Mouse (Mus musculus): Measurements from ENCODE around the gene Ppie. TPM values are rescaled to one million over a fixed set of nuclear protein-coding genes. Genes with fewer than 3 reads are reported as not detected.
A peak's percentile ranks its signal among the peaks of the same experiment; 100 is the strongest.

Ppie gene
- polyA plus RNA-seq, 1 experiment: not detected

- Histone ChIP-seq H3K27ac (ENCODE audit: insufficient read depth, low read depth, low read length) (no peak overlapping the region), H3K4me1 (ENCODE audit: control insufficient read depth, insufficient read depth, low read length) (peaks cover 9% of the 10 kb centered on the region; the same call in 1 of the 2 replicates), H3K4me3 (ENCODE audit: insufficient read depth, low read depth, low read length) (no peak overlapping the region)
- WGBS: 29% methylated on average over 24 of the region's 24 CpGs
- TF ChIP-seq POLR2A (IDR thresholded peaks at IDR 0.05; ENCODE audit: insufficient read depth, low read depth, low read length) (no peak), CTCF (IDR thresholded peaks at IDR 0.05; ENCODE audit: insufficient read depth, low read depth, low read length) (no peak)
Measured at GRCm38 (mm10) chr4:123105451-123105790, 34.3 kb downstream of the Ppie start.

GRCm38 (mm10) chr4:123104651-123105450 lies 34.9 kb downstream of the Ppie start, which contains the start of gene Bmp8b:
TSS of gene Bmp8b (plus strand) at chr4:123105165.
- TF ChIP-seq CTCF (IDR thresholded peaks at IDR 0.05; ENCODE audit: insufficient read depth, low read depth, low read length) (no peak), POLR2A (IDR thresholded peaks at IDR 0.05; ENCODE audit: insufficient read depth, low read depth, low read length) (no peak)
- 7% methylated on average over 75 of the region's 75 CpGs for WGBS
- no peak within 1 kb of the TSS for H3K27ac ChIP-seq (ENCODE audit: insufficient read depth, low read depth, low read length)
- H3K4me1 ChIP-seq (ENCODE audit: control insufficient read depth, insufficient read depth, low read length): peaks cover 9% of the 10 kb centered on the region; the same call in 1 of the 2 replicates
- peak within 1 kb of the TSS; percentile 7; the same call in 1 of the 2 replicates for H3K4me3 ChIP-seq (ENCODE audit: insufficient read depth, low read depth, low read length)

- TF ChIP-seq POLR2A (IDR thresholded peaks at IDR 0.05; ENCODE audit: insufficient read depth, low read depth, low read length) (no peak), CTCF (IDR thresholded peaks at IDR 0.05; ENCODE audit: insufficient read depth, low read depth, low read length) (no peak)
- Histone ChIP-seq H3K4me3 (ENCODE audit: insufficient read depth, low read depth, low read length) (no peak overlapping the region), H3K4me1 (ENCODE audit: control insufficient read depth, insufficient read depth, low read length) (no peaks in the 10 kb centered on the region), H3K27ac (ENCODE audit: insufficient read depth, low read depth, low read length) (no peak overlapping the region)
- 75% methylated on average over 9 of the region's 9 CpGs for WGBS
Measured at GRCm38 (mm10) chr4:123093869-123094268, 45.9 kb downstream of the Ppie start.

DNA sequence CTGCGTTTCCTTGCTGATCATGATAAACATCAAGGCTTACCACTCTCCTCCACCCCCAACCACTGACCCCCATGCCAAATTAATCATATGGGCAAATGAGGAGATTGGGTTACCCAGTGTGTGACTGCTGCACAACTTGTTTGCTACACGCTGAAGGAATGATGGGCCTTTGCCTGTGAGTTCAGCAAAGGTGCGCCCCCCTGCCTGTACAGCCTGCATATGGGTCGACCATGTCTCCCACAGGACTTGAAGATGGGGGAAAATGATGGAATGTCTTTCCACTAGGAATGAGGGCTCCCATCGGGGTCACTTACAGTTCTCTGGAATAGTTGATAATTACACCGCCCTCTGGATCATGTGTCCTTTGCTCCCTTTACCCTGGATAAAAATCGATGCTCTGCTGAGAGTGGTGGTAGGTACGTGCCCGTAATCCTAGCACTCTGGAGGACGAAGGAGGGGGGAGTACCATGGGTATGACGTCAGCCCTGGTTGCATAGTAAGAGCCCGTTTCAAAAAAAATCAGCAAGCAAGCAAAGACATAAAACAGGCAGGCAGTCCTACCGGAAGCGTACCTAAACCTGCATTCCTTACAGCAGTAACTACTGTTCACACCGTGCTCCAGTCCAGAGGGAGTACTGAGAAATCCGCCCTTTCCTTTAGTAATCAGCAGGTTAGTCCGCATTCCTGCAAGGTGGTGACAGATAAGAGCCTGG lies 46.5 kb downstream of the Ppie start:
- H3K27ac ChIP-seq (ENCODE audit: insufficient read depth, low read depth, low read length): no peak overlapping the region
- no peak for TF ChIP-seq POLR2A (IDR thresholded peaks at IDR 0.05; ENCODE audit: insufficient read depth, low read depth, low read length)
- WGBS: 67% methylated on average over 17 of the region's 17 CpGs
- no peaks in the 10 kb centered on the region for H3K4me1 ChIP-seq (ENCODE audit: control insufficient read depth, insufficient read depth, low read length)
- H3K4me3 ChIP-seq (ENCODE audit: insufficient read depth, low read depth, low read length): no peak overlapping the region

- Histone ChIP-seq H3K4me1 (ENCODE audit: control insufficient read depth, insufficient read depth, low read length) (no peaks in the 10 kb centered on the region), H3K27ac (ENCODE audit: insufficient read depth, low read depth, low read length) (no peak overlapping the region), H3K4me3 (ENCODE audit: insufficient read depth, low read depth, low read length) (no peak overlapping the region)
- WGBS: 77% methylated on average over 5 of the region's 5 CpGs
- TF ChIP-seq POLR2A (IDR thresholded peaks at IDR 0.05; ENCODE audit: insufficient read depth, low read depth, low read length) (no peak), CTCF (IDR thresholded peaks at IDR 0.05; ENCODE audit: insufficient read depth, low read depth, low read length) (no peak)
Measured at GRCm38 (mm10) chr4:123092621-123093020, 47.1 kb downstream of the Ppie start.

DNA sequence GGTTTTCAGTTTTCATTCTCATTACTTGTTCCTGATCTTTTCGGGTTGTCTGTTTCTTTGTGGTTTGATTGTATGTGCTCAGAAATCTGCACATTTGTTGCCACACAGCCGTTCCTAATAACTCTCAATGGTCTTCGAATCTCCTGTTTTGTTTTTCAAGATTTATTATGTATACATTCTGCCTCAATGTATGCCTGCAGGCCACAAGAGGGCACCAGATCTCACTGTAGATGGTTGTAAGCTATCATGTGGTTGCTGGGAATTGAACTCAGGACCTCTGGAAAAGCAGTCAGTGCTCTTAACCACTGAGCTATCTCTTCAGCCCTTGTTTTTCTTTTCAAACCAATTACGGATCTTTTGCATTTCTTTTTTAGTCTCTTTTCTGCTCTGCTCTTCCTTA lies 53.4 kb downstream of the Ppie start:
- 91% methylated on average over 4 of the region's 4 CpGs for WGBS
- H3K4me3 ChIP-seq (ENCODE audit: insufficient read depth, low read depth, low read length): no peak overlapping the region
- no peaks in the 10 kb centered on the region for H3K4me1 ChIP-seq (ENCODE audit: control insufficient read depth, insufficient read depth, low read length)
- H3K27ac ChIP-seq (ENCODE audit: insufficient read depth, low read depth, low read length): no peak overlapping the region
- TF ChIP-seq POLR2A (IDR thresholded peaks at IDR 0.05; ENCODE audit: insufficient read depth, low read depth, low read length) (no peak), CTCF (IDR thresholded peaks at IDR 0.05; ENCODE audit: insufficient read depth, low read depth, low read length) (no peak)

- WGBS: 80% methylated on average over 2 of the region's 2 CpGs
Measured at GRCm38 (mm10) chr4:123085290-123085689, 54.5 kb downstream of the Ppie start.

GRCm38 (mm10) chr4:123083323-123083902 lies 56.3 kb downstream of the Ppie start:
- TF ChIP-seq POLR2A (IDR thresholded peaks at IDR 0.05; ENCODE audit: insufficient read depth, low read depth, low read length) (no peak), CTCF (IDR thresholded peaks at IDR 0.05; ENCODE audit: insufficient read depth, low read depth, low read length) (no peak)
- no peak overlapping the region for H3K27ac ChIP-seq (ENCODE audit: insufficient read depth, low read depth, low read length)
- WGBS: 66% methylated on average over 13 of the region's 13 CpGs
- no peak overlapping the region for H3K4me3 ChIP-seq (ENCODE audit: insufficient read depth, low read depth, low read length)
- no peaks in the 10 kb centered on the region for H3K4me1 ChIP-seq (ENCODE audit: control insufficient read depth, insufficient read depth, low read length)

More at GRCm38 (mm10) chr4:123085290-123085689, 54.5 kb downstream of the Ppie start:
- Histone ChIP-seq H3K27ac (ENCODE audit: insufficient read depth, low read depth, low read length) (no peak overlapping the region), H3K4me3 (ENCODE audit: insufficient read depth, low read depth, low read length) (no peak overlapping the region), H3K4me1 (ENCODE audit: control insufficient read depth, insufficient read depth, low read length) (no peaks in the 10 kb centered on the region)
- TF ChIP-seq POLR2A (IDR thresholded peaks at IDR 0.05; ENCODE audit: insufficient read depth, low read depth, low read length) (no peak), CTCF (IDR thresholded peaks at IDR 0.05; ENCODE audit: insufficient read depth, low read depth, low read length) (no peak)

All from olfactory bulb, adult 2 months (tissue).